Mouse (Mus musculus) myocyte (in vitro differentiated cells): ENCODE results near the gene Calhm3. TPM values are rescaled to one million over a fixed set of nuclear protein-coding genes. Genes with fewer than 3 reads are reported as not detected.

ENCODE experiments used
- H3K27me3 ChIP-seq: one replicate; pipeline ENCODE4 v1.6.1; 2011; ENCODE audit not compliant: control insufficient read depth, insufficient read depth, insufficient read length
- H3K36me3 ChIP-seq: one replicate; pipeline ENCODE4 v1.6.1; 2011; ENCODE audit not compliant: control insufficient read depth, insufficient read depth
- H3K4me2 ChIP-seq: one replicate; pipeline ENCODE4 v1.6.1; 2011; ENCODE audit warnings: low read depth, control low read depth
- H3K4me3 ChIP-seq: one replicate; pipeline ENCODE4 v1.5.1; 2011; ENCODE audit warnings: mild to moderate bottlenecking, control low read depth, moderate library complexity
- H3K79me2 ChIP-seq: one replicate; pipeline ENCODE4 v1.6.1; 2011; ENCODE audit not compliant: control insufficient read depth, insufficient read depth
- H3ac ChIP-seq: one replicate; pipeline ENCODE4 v1.6.1; 2011; ENCODE audit not compliant: control insufficient read depth, insufficient read length
- CEBPB ChIP-seq: IDR thresholded peaks from 2 replicates; pipeline ENCODE4 v1.6.1; 2011; ENCODE audit warnings: mild to moderate bottlenecking, moderate library complexity; ENCODE audit not compliant: poor library complexity, insufficient read depth, severe bottlenecking
- E2F4 ChIP-seq: IDR thresholded peaks from one replicate; pipeline ENCODE4 v1.6.1; 2011; ENCODE audit warnings: mild to moderate bottlenecking, control low read depth, moderate library complexity; ENCODE audit not compliant: insufficient read depth
- MAX ChIP-seq: IDR thresholded peaks from one replicate; pipeline ENCODE4 v1.6.1; 2011; ENCODE audit warnings: low read depth, mild to moderate bottlenecking, control low read depth
- MYOD1 ChIP-seq, 3 experiments: IDR thresholded peaks; one replicate each; pipeline ENCODE4 v1.6.1; 2011; ENCODE audit warnings: control low read depth in 2 of 3, low read depth in 2 of 3, mild to moderate bottlenecking in 2 of 3, moderate library complexity in 1 of 3; ENCODE audit not compliant: insufficient read length in 2 of 3, control insufficient read depth in 1 of 3
- MYOG ChIP-seq, 3 experiments: IDR thresholded peaks; one replicate each; pipeline ENCODE4 v1.6.1; 2011; ENCODE audit warnings: control low read depth in 2 of 3, low read depth in 2 of 3, mild to moderate bottlenecking in 2 of 3; ENCODE audit not compliant: insufficient read length in 2 of 3, control insufficient read depth in 1 of 3, insufficient read depth in 1 of 3
- POLR2A ChIP-seq: IDR thresholded peaks from one replicate; pipeline ENCODE4 v1.6.1; 2011; ENCODE audit warnings: low read depth, mild to moderate bottlenecking, control low read depth, moderate library complexity; ENCODE audit not compliant: insufficient read length
- POLR2AphosphoS2 ChIP-seq: IDR thresholded peaks from one replicate; pipeline ENCODE4 v1.6.1; 2011; ENCODE audit warnings: low read depth, control low read depth; ENCODE audit not compliant: insufficient read length
- REST ChIP-seq: IDR thresholded peaks from one replicate; pipeline ENCODE4 v1.6.1; 2011; ENCODE audit warnings: mild to moderate bottlenecking, control low read depth, moderate library complexity; ENCODE audit not compliant: insufficient read depth, insufficient read length
- SRF ChIP-seq: IDR thresholded peaks from one replicate; pipeline ENCODE4 v1.6.1; 2011; ENCODE audit warnings: low read depth; ENCODE audit not compliant: control insufficient read depth, insufficient read length
- TCF12 ChIP-seq: IDR thresholded peaks from one replicate; pipeline ENCODE4 v1.6.1; 2011; ENCODE audit warnings: mild to moderate bottlenecking, control low read depth; ENCODE audit not compliant: poor library complexity, insufficient read depth, severe bottlenecking
- TCF3 ChIP-seq: IDR thresholded peaks from one replicate; pipeline ENCODE4 v1.6.1; 2011; ENCODE audit warnings: low read depth, control low read depth; ENCODE audit not compliant: insufficient read length
- USF1 ChIP-seq: IDR thresholded peaks from one replicate; pipeline ENCODE4 v1.6.1; 2011; ENCODE audit warnings: low read depth, mild to moderate bottlenecking, control low read depth, moderate library complexity
- polyA plus RNA-seq: library from polyadenylated mRNA; unstranded; fragments of >200 nt; fragmentation: generic; extraction: Trizol; gene quantifications from one replicate; pipeline ENCODE4 v1.2.1, GENCODE M21; 2012; ENCODE audit warnings: missing spikeins

The Calhm3 gene
- polyA plus RNA-seq = not detected

GRCm38 (mm10) chr19:47157664-47158063 is at the start of gene Calhm3:
Calhm3 (minus strand) TSS chr19:47157764.
- Histone ChIP-seq H3K36me3 (no peaks in the 10 kb centered on the region), H3K27me3 (peaks cover 9% of the 10 kb centered on the region), H3ac (no peak within 1 kb of the TSS), H3K4me3 (no peak within 1 kb of the TSS), H3K4me2 (no peak within 1 kb of the TSS), H3K79me2 (no peaks in the 10 kb centered on the region)
- TF ChIP-seq POLR2AphosphoS2 (no peak), E2F4 (no peak), USF1 (no peak), MYOG (IDR thresholded peaks at IDR 0.05; ENCODE audit: control insufficient read depth in 1 of 3, insufficient read depth in 1 of 3, insufficient read length in 2 of 3, low read depth in 2 of 3) (no peak), MAX (no peak), SRF (no peak), REST (no peak), TCF3 (no peak), POLR2A (no peak), MYOD1 (IDR thresholded peaks at IDR 0.05; ENCODE audit: control insufficient read depth in 1 of 3, insufficient read length in 2 of 3, low read depth in 2 of 3) (no peak), TCF12 (no peak), CEBPB (no peak)

GRCm38 (mm10) chr19:47206126-47206525 is 48.6 kb upstream of the Calhm3 start:
- TF ChIP-seq MYOD1 (IDR thresholded peaks at IDR 0.05; ENCODE audit: control insufficient read depth in 1 of 3, insufficient read length in 2 of 3, low read depth in 2 of 3) (no peak), SRF (no peak), MYOG (IDR thresholded peaks at IDR 0.05; ENCODE audit: control insufficient read depth in 1 of 3, insufficient read depth in 1 of 3, insufficient read length in 2 of 3, low read depth in 2 of 3) (no peak), POLR2A (no peak)

GRCm38 (mm10) chr19:47204653-47205052 is 47.1 kb upstream of the Calhm3 start:
- H3K4me3 ChIP-seq = no peak overlapping the region
- H3K36me3 ChIP-seq = no peaks in the 10 kb centered on the region
- TF ChIP-seq MYOG (IDR thresholded peaks at IDR 0.05; ENCODE audit: control insufficient read depth in 1 of 3, insufficient read depth in 1 of 3, insufficient read length in 2 of 3, low read depth in 2 of 3) = no peak

More at GRCm38 (mm10) chr19:47206126-47206525, 48.6 kb upstream of the Calhm3 start:
- no peaks in the 10 kb centered on the region for H3K27me3 ChIP-seq
- no peak overlapping the region for H3K4me2 ChIP-seq
- no peak overlapping the region for H3ac ChIP-seq
- no peak overlapping the region for H3K4me3 ChIP-seq
- no peaks in the 10 kb centered on the region for H3K36me3 ChIP-seq
- no peaks in the 10 kb centered on the region for H3K79me2 ChIP-seq

GRCm38 (mm10) chr19:47203042-47203441 is 45.5 kb upstream of the Calhm3 start:
- no peak overlapping the region for H3K4me2 ChIP-seq
- no peaks in the 10 kb centered on the region for H3K79me2 ChIP-seq
- H3K4me3 ChIP-seq = no peak overlapping the region
- H3K36me3 ChIP-seq = no peaks in the 10 kb centered on the region
- H3K27me3 ChIP-seq = no peaks in the 10 kb centered on the region
- H3ac ChIP-seq = no peak overlapping the region
- TF ChIP-seq POLR2A = no peak
- TF ChIP-seq MYOD1 (IDR thresholded peaks at IDR 0.05; ENCODE audit: control insufficient read depth in 1 of 3, insufficient read length in 2 of 3, low read depth in 2 of 3) = no peak
- no peak for TF ChIP-seq E2F4
- TF ChIP-seq REST = no peak
- no peak for TF ChIP-seq TCF12
- no peak for TF ChIP-seq TCF3
- no peak for TF ChIP-seq SRF
- no peak for TF ChIP-seq POLR2AphosphoS2
- TF ChIP-seq MAX = no peak
- no peak for TF ChIP-seq USF1

More at GRCm38 (mm10) chr19:47204653-47205052, 47.1 kb upstream of the Calhm3 start:
- H3K27me3 ChIP-seq = no peaks in the 10 kb centered on the region
- no peak overlapping the region for H3K4me2 ChIP-seq
- H3ac ChIP-seq = no peak overlapping the region
- no peaks in the 10 kb centered on the region for H3K79me2 ChIP-seq

- Histone ChIP-seq H3K27me3 (no peaks in the 10 kb centered on the region), H3K4me3 (no peak overlapping the region), H3K79me2 (no peaks in the 10 kb centered on the region), H3K36me3 (no peaks in the 10 kb centered on the region), H3ac (no peak overlapping the region), H3K4me2 (no peak overlapping the region)
- TF ChIP-seq CEBPB (no peak), MAX (no peak), USF1 (no peak), TCF3 (no peak), POLR2AphosphoS2 (no peak), REST (no peak), SRF (no peak), MYOG (IDR thresholded peaks at IDR 0.05; ENCODE audit: control insufficient read depth in 1 of 3, insufficient read depth in 1 of 3, insufficient read length in 2 of 3, low read depth in 2 of 3) (no peak), TCF12 (no peak), MYOD1 (IDR thresholded peaks at IDR 0.05; ENCODE audit: control insufficient read depth in 1 of 3, insufficient read length in 2 of 3, low read depth in 2 of 3) (no peak), E2F4 (no peak), POLR2A (no peak)
Observed at GRCm38 (mm10) chr19:47202429-47202828, 44.9 kb upstream of the Calhm3 start.
